Mouse (Mus musculus): ENCODE results near the gene Mgll. TPM values are rescaled to one million over a fixed set of nuclear protein-coding genes. Genes with fewer than 3 reads are reported as not detected.
A peak's percentile ranks its signal among the peaks of the same experiment; 100 is the strongest.

Mgll gene
- total RNA-seq, 4 experiments from 2014 or later, result 162 to 167 (median 167) TPM

- no peak for DNase-seq (ENCODE audit: low spot score in 2 of 2)
Observed at GRCm38 (mm10) chr6:88843241-88843640, 119.0 kb downstream of the Mgll start.

GRCm38 (mm10) chr6:88843781-88844725, 119.8 kb downstream of the Mgll start:
- DNase-seq (ENCODE audit: low spot score in 2 of 2), result no peak

- no peak for DNase-seq (ENCODE audit: low spot score in 2 of 2)
Observed at GRCm38 (mm10) chr6:88844901-88845565, 120.8 kb downstream of the Mgll start.

- DNase-seq (ENCODE audit: low spot score in 2 of 2), result no peak
Observed at GRCm38 (mm10) chr6:88847571-88847970, 123.4 kb downstream of the Mgll start.

GRCm38 (mm10) chr6:88849270-88849669, 125.1 kb downstream of the Mgll start:
- no peak for DNase-seq (ENCODE audit: low spot score in 2 of 2)

- no peak for DNase-seq (ENCODE audit: low spot score in 2 of 2)
Observed at GRCm38 (mm10) chr6:88850034-88850433, 125.8 kb downstream of the Mgll start.

GRCm38 (mm10) chr6:88854509-88854908, 130.3 kb downstream of the Mgll start:
- no peak for DNase-seq (ENCODE audit: low spot score in 2 of 2)

DNA sequence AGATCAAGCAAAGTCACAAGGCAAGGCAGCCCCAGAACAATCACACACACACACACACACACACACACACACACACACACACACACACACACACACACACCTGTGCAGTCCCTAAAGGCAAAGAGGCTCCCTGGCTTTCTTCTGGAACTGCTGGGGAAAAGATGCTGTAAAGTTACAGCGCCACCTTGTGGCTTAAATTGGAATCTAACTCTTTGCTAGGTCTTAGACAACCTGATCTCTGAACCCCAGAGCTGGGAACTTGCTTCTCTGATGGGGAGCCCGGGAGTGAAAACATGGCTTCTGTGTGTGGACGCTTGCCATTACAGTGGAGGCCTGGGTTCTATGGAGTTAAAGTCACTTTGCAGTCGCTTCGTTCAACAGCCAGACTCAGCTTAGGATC, 131.4 kb downstream of the Mgll start:
- no peak for DNase-seq (ENCODE audit: low spot score in 2 of 2)

GRCm38 (mm10) chr6:88857249-88857648, 133.0 kb downstream of the Mgll start:
- DNase-seq (ENCODE audit: low spot score in 2 of 2), result no peak

DNA sequence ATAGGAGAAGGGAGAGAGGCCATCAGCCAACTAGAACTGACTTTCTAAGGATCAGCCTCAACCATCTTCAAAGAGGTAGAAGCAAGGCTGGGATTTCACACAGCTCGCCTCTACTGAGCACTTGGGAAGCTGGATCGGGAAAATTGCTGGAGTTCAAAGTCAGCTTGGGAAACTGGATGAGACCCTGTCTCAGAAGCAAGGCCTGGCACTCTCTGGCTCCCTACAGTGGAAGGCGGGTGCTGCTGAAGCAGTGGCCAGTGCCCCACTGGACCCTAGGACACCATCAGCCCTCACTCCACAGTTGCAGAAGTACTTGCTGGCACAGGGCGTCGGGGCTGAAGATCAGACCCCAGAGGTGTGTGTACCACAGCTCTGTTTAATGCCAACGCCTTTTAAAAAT, 133.6 kb downstream of the Mgll start:
- no peak for DNase-seq (ENCODE audit: low spot score in 2 of 2)

GRCm38 (mm10) chr6:88858341-88858740, 134.1 kb downstream of the Mgll start:
- no peak for DNase-seq (ENCODE audit: low spot score in 2 of 2)

- DNase-seq (ENCODE audit: low spot score in 2 of 2), result no peak
Observed at GRCm38 (mm10) chr6:88860914-88861313, 136.7 kb downstream of the Mgll start.

DNA sequence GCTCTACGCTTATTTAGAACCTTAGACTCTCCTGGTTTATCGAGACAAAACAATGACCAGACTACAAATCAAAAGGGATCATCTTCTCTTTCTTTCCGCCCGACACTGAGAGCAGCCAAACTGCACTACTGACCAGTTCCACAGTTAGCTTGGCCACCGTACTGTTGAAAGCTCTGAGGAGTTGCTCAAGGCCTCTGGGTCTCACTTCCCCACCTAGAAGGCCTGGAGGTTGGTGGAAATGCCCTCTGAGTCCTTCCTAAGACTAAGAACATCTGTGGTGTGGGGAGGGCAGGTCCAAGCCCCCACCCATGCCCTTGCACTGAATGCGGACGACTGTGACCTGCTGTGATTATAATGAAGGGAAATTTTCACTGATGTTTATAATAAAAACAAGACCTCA, 141.5 kb downstream of the Mgll start:
- DNase-seq (ENCODE audit: low spot score in 2 of 2), result no peak

- DNase-seq (ENCODE audit: low spot score in 2 of 2), result no peak
Observed at GRCm38 (mm10) chr6:88869459-88869858, 145.2 kb downstream of the Mgll start.

- peak in 1 of 2 experiments; percentile 26 for DNase-seq (ENCODE audit: low spot score in 2 of 2)
Observed at GRCm38 (mm10) chr6:88870594-88870993, 146.4 kb downstream of the Mgll start.

DNA sequence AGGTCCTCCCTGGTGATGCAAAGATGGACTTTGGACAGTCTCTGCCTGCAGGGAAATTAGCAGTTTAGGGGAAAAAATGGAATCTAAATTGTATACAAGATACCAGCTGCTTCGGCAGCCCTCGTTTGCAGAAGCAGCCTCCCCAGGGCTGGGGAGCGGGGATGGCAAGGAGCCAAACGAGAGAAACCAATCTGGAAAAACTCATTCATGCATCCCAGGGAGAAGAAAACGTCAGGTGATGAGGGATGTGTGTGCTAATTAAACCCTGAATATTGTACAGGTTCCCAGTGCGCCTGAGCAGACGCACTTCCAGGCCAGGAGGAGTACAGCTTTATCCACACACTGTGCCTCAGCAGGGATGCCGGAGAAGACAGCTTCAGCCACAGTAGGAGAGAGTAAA, 147.3 kb downstream of the Mgll start:
- peak; percentile 64 to 69 for DNase-seq (ENCODE audit: low spot score in 2 of 2)

DNA sequence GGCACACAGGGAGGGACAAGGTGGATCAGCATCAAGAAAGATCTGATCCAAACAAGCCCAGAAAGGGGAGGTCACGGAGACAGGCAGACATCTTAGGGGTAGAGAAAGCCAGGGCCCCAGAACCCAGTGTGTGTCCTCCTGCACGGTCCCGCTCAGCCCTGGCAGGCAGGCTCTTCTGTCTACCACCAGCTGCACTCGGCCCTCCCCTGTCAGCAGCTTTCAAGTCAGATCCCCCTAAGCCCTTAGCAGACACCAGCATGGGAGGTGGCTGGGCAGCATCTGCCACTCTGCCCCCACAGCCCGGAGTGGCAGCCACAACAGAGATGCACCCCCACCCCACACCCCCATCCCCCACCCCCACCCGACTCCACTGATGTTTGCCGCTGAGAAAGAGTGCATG, 148.6 kb downstream of the Mgll start:
- no peak for DNase-seq (ENCODE audit: low spot score in 2 of 2)

DNA sequence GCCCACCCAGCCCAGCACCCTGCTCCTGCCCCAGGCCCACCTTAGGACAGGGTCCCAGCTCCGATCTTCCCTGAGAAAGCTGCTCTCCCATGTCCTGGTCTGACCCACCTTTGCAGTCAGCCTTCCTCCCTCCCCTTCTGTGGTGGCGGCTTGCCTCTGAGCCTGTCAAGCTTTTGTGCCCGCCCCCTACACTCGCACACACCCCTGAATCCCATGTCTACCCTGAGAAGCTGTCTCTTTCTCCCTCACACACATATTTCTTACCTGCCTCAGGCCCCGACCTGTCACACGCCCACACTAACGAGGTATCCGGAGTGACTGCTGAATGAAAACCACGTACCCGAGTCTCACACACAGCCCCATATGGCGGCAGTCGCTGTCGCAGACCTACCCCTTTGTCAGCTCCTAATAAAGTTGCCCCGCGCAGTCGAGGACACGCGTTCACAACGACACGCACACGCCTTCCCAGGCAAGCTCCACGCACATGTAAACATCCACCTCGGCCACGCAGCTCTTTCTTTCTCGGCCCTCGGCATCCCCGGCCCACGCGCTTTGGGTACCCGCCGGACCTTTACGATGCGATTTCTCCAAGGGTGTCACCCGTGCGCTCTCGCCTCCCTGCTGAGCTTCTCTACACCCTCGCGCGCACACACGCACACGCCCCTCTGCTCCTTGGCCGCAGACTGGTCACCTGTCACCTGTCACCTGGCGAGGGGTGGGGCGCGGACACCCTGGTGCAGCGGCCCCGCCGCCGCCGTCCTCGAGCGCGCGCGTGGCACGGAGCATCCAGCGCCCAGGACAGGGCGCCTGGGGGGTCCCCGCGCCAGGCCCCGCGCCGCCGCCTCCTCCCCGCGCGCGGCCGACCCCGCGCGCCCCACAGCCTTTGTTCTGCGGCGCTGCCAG, 150.0 kb downstream of the Mgll start:
- DNase-seq (ENCODE audit: low spot score in 2 of 2), result peak in 1 of 2 experiments; percentile 33

- DNase-seq (ENCODE audit: low spot score in 2 of 2), result peak; percentile 46 to 75
Observed at GRCm38 (mm10) chr6:88874868-88875508, 150.8 kb downstream of the Mgll start, which contains the start of gene Podxl2. TSS of gene Podxl2 (minus strand) at chr6:88875044.
